Mouse (Mus musculus) neural tube, embryonic 13.5 days (tissue): ENCODE data around the gene Sema6d. TPM values are rescaled to one million over a fixed set of nuclear protein-coding genes. Genes with fewer than 3 reads are reported as not detected.

Source experiments
- ATAC-seq: fragments of 200-750 bp; cut with Nextera tagmentation; 2 replicates; pipeline ENCODE4 v1.8.0; 2017; ENCODE audit warnings: low read depth, mild to moderate bottlenecking, moderate TSS enrichment, moderate library complexity
- H3K27ac ChIP-seq: fragments of 300-500 bp; sonication (generic); replicated peaks from 2 replicates; pipeline ENCODE4 v1.5.1; 2015; ENCODE audit warnings: moderate library complexity, mild to moderate bottlenecking, inconsistent platforms
- H3K27me3 ChIP-seq: fragments of 300-500 bp; sonication (generic); 2 replicates; pipeline ENCODE4 v1.6.1; 2015; ENCODE audit warnings: mild to moderate bottlenecking, inconsistent platforms
- H3K36me3 ChIP-seq: fragments of 300-500 bp; sonication (generic); 2 replicates; pipeline ENCODE4 v1.6.1; 2015; ENCODE audit warnings: mild to moderate bottlenecking, inconsistent platforms
- H3K4me1 ChIP-seq: fragments of 300-500 bp; sonication (generic); replicated peaks from 2 replicates; pipeline ENCODE4 v1.6.1; 2015; ENCODE audit warnings: inconsistent platforms
- H3K4me2 ChIP-seq: fragments of 300-500 bp; sonication (generic); 2 replicates; pipeline ENCODE4 v1.6.1; 2015; ENCODE audit warnings: inconsistent platforms, mild to moderate bottlenecking, moderate library complexity
- H3K4me3 ChIP-seq: fragments of 300-500 bp; sonication (generic); 2 replicates; pipeline ENCODE4 v1.5.1; 2015; ENCODE audit warnings: mild to moderate bottlenecking, inconsistent platforms
- H3K9ac ChIP-seq: fragments of 300-500 bp; sonication (generic); 2 replicates; pipeline ENCODE4 v1.6.1; 2015; ENCODE audit warnings: moderate library complexity, mild to moderate bottlenecking, inconsistent platforms
- H3K9me3 ChIP-seq: fragments of 300-500 bp; sonication (generic); 2 replicates; pipeline ENCODE4 v1.6.1; 2016; ENCODE audit warnings: inconsistent platforms
- WGBS: fragments of 180-500 bp; shearing (Covaris S2); methylation state at CpG from one replicate; pipeline ENCODE4 v1.1.7; 2015; 5-methylcytosine and 5-hydroxymethylcytosine counted together
- polyA plus RNA-seq: library from polyadenylated mRNA; unstranded; fragments of >200 nt; fragmentation: Nextera tagmentation; extraction: Ambion mirVana; gene quantifications from 2 replicates; pipeline ENCODE4 v1.2.1, GENCODE M21; 2015

The Sema6d gene
- polyA plus RNA-seq, 1 experiment from 2014 or later = 47.4 TPM

DNA sequence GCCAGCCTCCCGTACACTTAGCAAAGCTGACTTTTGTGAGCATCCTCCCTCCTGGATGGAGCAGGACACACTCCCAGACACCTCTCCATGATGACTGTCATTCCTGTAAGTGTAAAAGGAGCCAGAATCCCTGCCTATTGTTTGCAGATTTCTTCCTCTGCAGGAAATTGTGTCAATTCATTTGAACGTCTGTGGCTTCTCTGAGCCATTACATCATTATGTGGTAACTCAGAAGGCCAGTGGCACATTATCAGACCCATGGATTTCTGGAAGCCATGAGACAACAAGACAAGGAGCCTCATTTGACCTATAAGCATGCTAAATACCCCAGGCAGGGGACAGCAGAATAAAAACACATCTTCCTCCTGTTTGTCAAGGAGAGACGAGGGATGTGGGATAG lies 327.0 kb downstream of the Sema6d start:
- WGBS = 69% methylated on average over 3 of the region's 3 CpGs
- no peak overlapping the region for H3K9ac ChIP-seq
- no peak for ATAC-seq

GRCm38 (mm10) chr2:124418319-124418718 lies 328.6 kb downstream of the Sema6d start:
- ATAC-seq = no peak
- Histone ChIP-seq H3K9ac (no peak overlapping the region), H3K4me1 (no peaks in the 10 kb centered on the region), H3K4me3 (no peak overlapping the region), H3K4me2 (no peak overlapping the region), H3K27me3 (no peaks in the 10 kb centered on the region), H3K9me3 (no peaks in the 10 kb centered on the region), H3K36me3 (no peaks in the 10 kb centered on the region), H3K27ac (no peak overlapping the region)
- 96% methylated on average over 2 of the region's 2 CpGs for WGBS

More for the DNA sequence above, 327.0 kb downstream of the Sema6d start:
- H3K9me3 ChIP-seq = no peaks in the 10 kb centered on the region
- H3K27ac ChIP-seq = no peak overlapping the region
- no peak overlapping the region for H3K4me2 ChIP-seq
- no peak overlapping the region for H3K4me3 ChIP-seq
- H3K27me3 ChIP-seq = no peaks in the 10 kb centered on the region
- no peaks in the 10 kb centered on the region for H3K4me1 ChIP-seq
- H3K36me3 ChIP-seq = no peaks in the 10 kb centered on the region

DNA sequence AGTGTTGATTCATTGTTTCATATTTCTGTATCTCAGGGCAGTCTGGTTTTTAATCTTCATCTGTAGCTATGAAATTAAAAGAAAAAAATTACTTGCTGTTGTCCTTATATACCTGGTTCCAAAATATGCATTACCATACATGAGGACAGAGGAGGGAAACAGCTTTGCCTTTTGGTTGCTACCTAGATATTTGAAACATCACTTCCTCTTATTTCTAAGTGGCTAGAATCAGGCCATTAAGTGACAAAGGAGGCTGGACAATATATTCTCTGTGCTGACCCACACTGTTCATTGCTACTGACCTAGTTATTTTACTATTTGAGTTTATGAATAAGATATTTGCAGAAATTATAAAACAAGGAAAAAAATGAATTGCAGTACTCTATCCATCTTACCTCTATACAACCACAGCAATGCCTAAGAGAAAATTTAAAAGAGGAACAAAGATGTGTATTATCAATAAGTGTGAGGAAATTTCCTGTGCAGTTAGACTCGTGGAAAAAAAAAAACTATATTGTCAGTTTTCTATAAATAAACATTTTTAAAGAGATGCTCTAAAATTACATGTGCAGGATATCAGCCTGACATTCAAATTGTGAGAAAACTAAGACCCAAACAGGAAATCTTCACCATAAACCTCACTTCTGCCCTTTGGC lies 330.5 kb downstream of the Sema6d start:
- H3K36me3 ChIP-seq = no peaks in the 10 kb centered on the region
- 50% methylated on average over 1 of the region's 1 CpGs for WGBS
- H3K4me3 ChIP-seq = no peak overlapping the region
- ATAC-seq = no peak
- H3K9ac ChIP-seq = no peak overlapping the region
- no peaks in the 10 kb centered on the region for H3K4me1 ChIP-seq
- H3K4me2 ChIP-seq = no peak overlapping the region
- no peaks in the 10 kb centered on the region for H3K9me3 ChIP-seq
- H3K27me3 ChIP-seq = no peaks in the 10 kb centered on the region
- H3K27ac ChIP-seq = no peak overlapping the region

- 85% methylated on average over 5 of the region's 5 CpGs for WGBS
- Histone ChIP-seq H3K36me3 (no peaks in the 10 kb centered on the region), H3K4me3 (no peak overlapping the region), H3K4me1 (no peaks in the 10 kb centered on the region), H3K27me3 (no peaks in the 10 kb centered on the region), H3K27ac (no peak overlapping the region), H3K9me3 (no peaks in the 10 kb centered on the region), H3K9ac (no peak overlapping the region), H3K4me2 (no peak overlapping the region)
- ATAC-seq = no peak
Measured at GRCm38 (mm10) chr2:124429744-124430143, 340.0 kb downstream of the Sema6d start.

DNA sequence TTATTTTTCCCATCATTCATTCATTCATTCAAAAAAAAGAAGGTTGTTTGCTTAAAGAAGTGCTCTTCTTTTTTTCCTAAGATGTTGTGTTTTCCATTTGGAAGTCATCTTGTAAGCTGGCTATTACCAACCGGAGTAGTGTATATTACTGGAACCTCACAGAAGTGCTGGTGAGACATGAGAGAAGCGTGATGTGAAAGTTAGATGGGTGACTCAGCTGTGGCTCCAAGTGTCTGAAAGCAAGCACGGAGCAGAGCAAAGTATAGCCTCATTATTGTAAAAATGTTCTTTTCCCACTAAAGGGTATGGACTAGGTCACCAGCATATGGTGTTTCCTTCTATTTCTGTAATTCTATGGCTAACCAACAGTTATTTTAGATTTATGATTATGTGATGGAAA lies 340.9 kb downstream of the Sema6d start:
- no peaks in the 10 kb centered on the region for H3K4me1 ChIP-seq
- H3K36me3 ChIP-seq = no peaks in the 10 kb centered on the region
- H3K9ac ChIP-seq = no peak overlapping the region
- no peaks in the 10 kb centered on the region for H3K9me3 ChIP-seq
- H3K27me3 ChIP-seq = no peaks in the 10 kb centered on the region
- no peak for ATAC-seq
- H3K4me3 ChIP-seq = no peak overlapping the region
- no peak overlapping the region for H3K4me2 ChIP-seq
- WGBS = 89% methylated on average over 3 of the region's 3 CpGs
- no peak overlapping the region for H3K27ac ChIP-seq

DNA sequence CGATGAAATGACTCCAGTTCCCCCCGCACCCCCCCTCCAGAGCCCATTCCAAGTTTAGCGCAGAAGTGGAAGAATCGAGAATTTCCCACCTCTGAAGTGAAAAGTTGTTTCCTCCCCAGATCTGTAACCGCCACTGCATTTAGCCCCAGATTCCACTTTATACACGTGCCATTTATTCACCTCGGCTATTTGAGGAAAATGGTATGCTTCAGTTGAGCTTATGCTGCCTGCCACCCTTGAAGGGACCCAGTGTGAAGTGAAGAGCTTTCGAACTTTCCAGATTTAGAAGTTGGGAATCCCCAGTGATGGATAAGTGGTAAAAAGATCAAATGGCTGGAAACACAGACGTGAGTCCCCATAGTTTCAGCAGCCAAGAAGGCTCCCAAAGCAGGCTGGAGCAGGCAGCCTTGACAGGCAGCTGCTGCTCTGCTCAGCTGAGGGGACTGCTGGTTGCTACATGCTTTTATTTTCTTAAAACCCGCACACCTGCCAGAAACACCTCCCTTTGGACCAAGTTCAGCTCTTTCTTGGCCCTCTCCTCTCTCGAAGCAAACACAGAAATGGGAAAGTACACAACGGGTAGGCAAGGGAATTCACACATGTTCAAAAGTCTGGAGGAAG lies 345.7 kb downstream of the Sema6d start:
- no peak for ATAC-seq
- H3K9me3 ChIP-seq = no peaks in the 10 kb centered on the region
- WGBS = 80% methylated on average over 12 of the region's 12 CpGs
- no peaks in the 10 kb centered on the region for H3K27me3 ChIP-seq
- no peak overlapping the region for H3K27ac ChIP-seq
- no peak overlapping the region for H3K9ac ChIP-seq
- no peaks in the 10 kb centered on the region for H3K4me1 ChIP-seq
- no peaks in the 10 kb centered on the region for H3K36me3 ChIP-seq
- no peak overlapping the region for H3K4me3 ChIP-seq
- H3K4me2 ChIP-seq = no peak overlapping the region

DNA sequence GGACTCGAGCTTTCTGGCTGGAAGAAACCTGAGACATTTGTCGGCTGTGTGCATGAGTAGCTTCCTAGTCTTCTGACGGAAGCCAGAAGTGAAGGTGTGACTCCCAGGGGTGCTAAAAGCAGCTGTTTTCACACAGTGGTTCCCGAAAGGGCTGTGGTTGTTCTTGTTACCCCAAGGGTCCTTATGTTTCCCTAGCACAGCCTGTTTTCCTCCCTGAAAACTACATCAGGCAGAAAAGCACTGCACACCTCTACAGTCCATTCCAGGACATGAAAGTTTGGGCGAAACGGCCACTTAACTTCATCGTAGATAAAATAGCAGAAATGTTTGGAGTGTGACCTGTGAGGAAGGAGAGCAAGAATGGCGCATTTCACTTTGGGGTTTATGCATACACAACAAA lies 346.9 kb downstream of the Sema6d start:
- Histone ChIP-seq H3K4me3 (no peak overlapping the region), H3K4me2 (no peak overlapping the region), H3K9me3 (no peaks in the 10 kb centered on the region), H3K27ac (no peak overlapping the region), H3K9ac (no peak overlapping the region), H3K27me3 (no peaks in the 10 kb centered on the region), H3K4me1 (peaks cover 8% of the 10 kb centered on the region), H3K36me3 (no peaks in the 10 kb centered on the region)
- no peak for ATAC-seq
- WGBS = 73% methylated on average over 8 of the region's 8 CpGs

DNA sequence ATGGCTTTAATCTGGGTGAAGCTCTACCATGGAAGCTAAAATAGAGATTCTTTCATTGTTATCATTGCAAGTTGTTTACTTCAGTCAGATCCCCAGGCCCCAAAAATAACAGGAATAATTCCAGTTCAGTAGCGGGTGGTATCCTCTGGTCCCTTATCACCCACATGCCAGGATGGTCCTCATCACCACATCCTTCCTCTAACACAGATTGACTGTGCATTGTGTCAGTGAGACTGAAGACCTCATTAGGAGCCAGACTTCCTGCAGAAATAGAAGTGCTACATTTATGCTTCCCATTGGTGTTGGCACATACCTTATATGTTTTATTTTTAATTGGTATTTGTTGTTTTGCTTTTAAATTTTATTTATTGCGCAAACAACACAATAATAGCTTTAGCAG lies 354.4 kb downstream of the Sema6d start:
- Histone ChIP-seq H3K9me3 (no peaks in the 10 kb centered on the region), H3K4me1 (peaks cover 11% of the 10 kb centered on the region), H3K27ac (no peak overlapping the region), H3K4me2 (no peak overlapping the region), H3K4me3 (no peak overlapping the region), H3K9ac (no peak overlapping the region), H3K27me3 (no peaks in the 10 kb centered on the region), H3K36me3 (no peaks in the 10 kb centered on the region)
- ATAC-seq = no peak
- WGBS = 92% methylated on average over 2 of the region's 2 CpGs

DNA sequence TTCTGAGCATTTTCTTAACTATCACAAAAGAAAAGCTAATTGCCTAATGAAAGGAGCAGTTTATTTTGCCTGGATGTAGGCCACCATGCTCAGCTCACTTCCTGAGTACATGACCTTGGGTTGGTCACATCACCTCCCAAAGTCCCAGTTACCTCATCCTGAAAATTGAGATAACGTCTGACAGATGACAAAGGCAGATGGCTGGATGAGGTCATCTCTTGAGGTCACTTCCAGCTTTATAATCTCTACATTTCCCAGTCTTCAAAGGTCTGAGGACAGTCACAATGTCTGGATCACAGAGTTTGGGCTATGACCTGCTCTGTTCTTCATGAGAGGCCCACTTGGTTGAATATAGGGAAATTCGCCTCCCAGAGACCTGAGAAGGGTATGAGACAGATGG lies 366.1 kb downstream of the Sema6d start:
- Histone ChIP-seq H3K4me2 (no peak overlapping the region), H3K4me3 (no peak overlapping the region), H3K27ac (no peak overlapping the region), H3K4me1 (peaks cover 6% of the 10 kb centered on the region; the same call in 1 of the 2 replicates), H3K27me3 (no peaks in the 10 kb centered on the region), H3K9ac (no peak overlapping the region), H3K36me3 (no peaks in the 10 kb centered on the region), H3K9me3 (no peaks in the 10 kb centered on the region)
- no peak for ATAC-seq
- 73% methylated on average over 2 of the region's 2 CpGs for WGBS

GRCm38 (mm10) chr2:124456999-124457398 lies 367.2 kb downstream of the Sema6d start:
- Histone ChIP-seq H3K27ac (no peak overlapping the region), H3K4me3 (no peak overlapping the region), H3K4me1 (peaks cover 11% of the 10 kb centered on the region; the same call in 1 of the 2 replicates), H3K4me2 (no peak overlapping the region), H3K9ac (no peak overlapping the region), H3K9me3 (no peaks in the 10 kb centered on the region), H3K27me3 (no peaks in the 10 kb centered on the region), H3K36me3 (no peaks in the 10 kb centered on the region)
- ATAC-seq = no peak
- WGBS = 91% methylated on average over 4 of the region's 4 CpGs

DNA sequence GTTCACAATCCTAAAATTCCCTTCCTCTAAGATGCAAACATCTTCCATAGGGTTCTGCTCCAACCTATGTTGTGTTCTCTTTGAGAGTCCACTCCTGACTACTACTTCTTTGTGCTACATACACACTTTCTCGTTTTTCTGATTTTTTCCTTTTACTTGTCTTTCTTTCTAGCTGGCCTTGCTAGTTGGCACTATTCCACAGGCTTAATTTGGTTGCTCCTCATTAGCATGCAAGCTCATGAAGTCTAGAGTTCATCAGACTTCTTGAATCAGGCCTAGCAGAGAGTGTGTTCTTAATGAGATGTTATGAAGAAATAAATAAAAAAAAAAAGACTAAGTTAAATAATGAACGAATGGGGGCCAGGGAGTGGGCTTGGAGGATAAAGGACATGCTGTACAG lies 368.3 kb downstream of the Sema6d start:
- no peaks in the 10 kb centered on the region for H3K9me3 ChIP-seq
- H3K36me3 ChIP-seq = no peaks in the 10 kb centered on the region
- ATAC-seq = no peak
- WGBS = 77% methylated on average over 2 of the region's 2 CpGs
- no peak overlapping the region for H3K4me2 ChIP-seq
- H3K27me3 ChIP-seq = no peaks in the 10 kb centered on the region
- peaks cover 11% of the 10 kb centered on the region; the same call in 1 of the 2 replicates for H3K4me1 ChIP-seq
- H3K9ac ChIP-seq = no peak overlapping the region
- H3K4me3 ChIP-seq = no peak overlapping the region
- H3K27ac ChIP-seq = no peak overlapping the region

GRCm38 (mm10) chr2:124460956-124461355 lies 371.2 kb downstream of the Sema6d start:
- Histone ChIP-seq H3K9ac (no peak overlapping the region), H3K36me3 (no peaks in the 10 kb centered on the region), H3K27ac (no peak overlapping the region), H3K9me3 (no peaks in the 10 kb centered on the region), H3K4me2 (no peak overlapping the region), H3K4me1 (peaks cover 18% of the 10 kb centered on the region), H3K4me3 (no peak overlapping the region), H3K27me3 (no peaks in the 10 kb centered on the region)
- WGBS = 23% methylated on average over 2 of the region's 2 CpGs
- no peak for ATAC-seq

DNA sequence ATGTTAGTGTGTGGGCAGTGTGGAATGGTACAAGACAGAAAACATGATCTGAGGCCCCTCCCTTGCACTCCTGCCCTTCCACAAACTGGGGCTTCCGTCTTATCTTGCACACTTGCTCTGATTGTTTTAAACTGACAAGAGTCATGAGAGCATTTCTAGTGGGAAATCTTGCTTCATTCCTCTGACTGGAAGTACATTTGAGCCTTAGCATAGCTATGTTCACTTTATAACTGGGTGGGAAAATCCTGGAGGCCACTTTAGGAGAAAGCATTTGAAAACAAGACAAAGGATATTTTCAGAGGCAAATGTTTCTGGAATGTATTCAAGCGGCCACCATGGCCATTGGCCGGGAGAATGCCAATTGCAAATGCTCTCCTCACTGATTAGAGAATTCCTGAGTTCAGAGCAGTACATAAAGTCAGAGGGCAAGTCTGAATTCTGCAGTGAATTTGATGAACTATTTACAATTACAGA lies 371.6 kb downstream of the Sema6d start:
- no peak overlapping the region for H3K27ac ChIP-seq
- H3K4me2 ChIP-seq = no peak overlapping the region
- H3K9ac ChIP-seq = no peak overlapping the region
- no peaks in the 10 kb centered on the region for H3K9me3 ChIP-seq
- no peak overlapping the region for H3K4me3 ChIP-seq
- no peaks in the 10 kb centered on the region for H3K36me3 ChIP-seq
- peaks cover 18% of the 10 kb centered on the region for H3K4me1 ChIP-seq
- WGBS = 66% methylated on average over 3 of the region's 3 CpGs
- ATAC-seq = no peak
- no peaks in the 10 kb centered on the region for H3K27me3 ChIP-seq
